Mouse (Mus musculus) urinary bladder, postnatal 4 days (tissue): ENCODE data around the gene Psmb7.
A peak's percentile ranks its signal among the peaks of the same experiment; 100 is the strongest.

Experiments
- DNase-seq, 2 experiments: peaks; one replicate each; pipeline ENCODE4 v3.0.0; 2021 to 2022; ENCODE audit warnings: low spot score in 2 of 2

Psmb7 gene

GRCm38 (mm10) chr2:38591751-38592459 is 52.0 kb downstream of the Psmb7 start:
- no peak for DNase-seq

GRCm38 (mm10) chr2:38586733-38587132 is 57.2 kb downstream of the Psmb7 start:
- no peak for DNase-seq

- DNase-seq, result no peak
Measured at GRCm38 (mm10) chr2:38585379-38585736, 58.5 kb downstream of the Psmb7 start.

DNA sequence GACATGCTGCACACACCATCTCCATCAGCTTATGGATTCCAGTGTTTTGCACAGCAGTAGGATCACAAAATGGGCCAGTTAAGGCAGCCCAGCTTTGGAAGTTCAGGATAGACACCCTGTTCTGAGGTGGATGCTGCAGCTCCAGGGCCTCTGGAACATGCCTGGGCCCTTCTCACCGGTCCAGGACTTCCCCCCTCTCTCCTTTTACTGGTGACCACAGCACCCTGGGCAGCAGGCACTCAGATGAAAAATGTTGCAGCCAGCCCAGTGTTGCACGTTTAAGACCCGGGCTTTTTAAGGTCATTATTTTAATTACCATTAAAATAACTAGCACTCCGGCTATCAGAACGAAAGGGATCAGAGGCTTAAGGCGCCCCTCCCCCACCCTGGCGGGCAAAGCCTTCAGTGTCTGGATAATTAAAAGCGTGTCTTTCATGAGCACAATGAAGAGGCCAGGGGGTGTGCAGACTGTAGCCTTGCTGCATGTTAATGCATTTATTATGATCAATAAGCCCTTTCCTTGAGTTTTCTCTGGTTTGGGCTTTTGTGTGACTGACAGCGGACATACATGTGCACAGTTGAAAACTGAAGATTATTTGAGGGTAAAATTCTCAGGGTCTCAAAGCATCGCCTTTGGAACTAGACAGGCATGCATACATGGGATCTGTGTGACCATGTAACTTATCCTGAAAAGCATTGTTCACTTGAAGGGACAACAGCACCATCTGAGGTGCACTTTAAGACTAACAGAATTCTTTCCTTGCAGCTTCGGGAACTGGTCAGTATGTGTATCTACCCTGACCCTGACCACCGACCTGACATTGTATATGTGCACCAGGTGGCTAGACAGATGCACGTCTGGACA is 59.1 kb downstream of the Psmb7 start:
- no peak for DNase-seq

DNA sequence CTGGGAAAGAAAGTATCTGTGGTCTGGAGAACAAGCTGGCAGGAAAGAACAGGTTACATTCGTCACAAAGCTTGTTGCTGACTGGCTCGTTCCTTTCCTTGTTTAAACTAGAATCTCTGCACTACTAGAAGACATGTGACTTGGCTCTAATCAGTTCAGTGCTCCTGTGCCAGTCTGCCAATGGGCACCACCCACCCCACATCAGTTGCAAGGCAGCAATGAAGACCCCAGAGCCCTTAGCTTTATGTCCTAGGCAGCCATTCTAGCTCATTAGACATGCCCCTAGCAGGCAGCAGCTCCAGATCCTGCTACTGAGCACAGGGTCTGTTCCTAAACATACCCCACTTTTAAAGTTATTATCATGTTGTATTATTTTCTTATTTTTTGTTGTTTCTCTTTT is 59.9 kb downstream of the Psmb7 start:
- DNase-seq, result no peak

- DNase-seq, result no peak
Measured at GRCm38 (mm10) chr2:38579528-38579927, 64.4 kb downstream of the Psmb7 start.

DNA sequence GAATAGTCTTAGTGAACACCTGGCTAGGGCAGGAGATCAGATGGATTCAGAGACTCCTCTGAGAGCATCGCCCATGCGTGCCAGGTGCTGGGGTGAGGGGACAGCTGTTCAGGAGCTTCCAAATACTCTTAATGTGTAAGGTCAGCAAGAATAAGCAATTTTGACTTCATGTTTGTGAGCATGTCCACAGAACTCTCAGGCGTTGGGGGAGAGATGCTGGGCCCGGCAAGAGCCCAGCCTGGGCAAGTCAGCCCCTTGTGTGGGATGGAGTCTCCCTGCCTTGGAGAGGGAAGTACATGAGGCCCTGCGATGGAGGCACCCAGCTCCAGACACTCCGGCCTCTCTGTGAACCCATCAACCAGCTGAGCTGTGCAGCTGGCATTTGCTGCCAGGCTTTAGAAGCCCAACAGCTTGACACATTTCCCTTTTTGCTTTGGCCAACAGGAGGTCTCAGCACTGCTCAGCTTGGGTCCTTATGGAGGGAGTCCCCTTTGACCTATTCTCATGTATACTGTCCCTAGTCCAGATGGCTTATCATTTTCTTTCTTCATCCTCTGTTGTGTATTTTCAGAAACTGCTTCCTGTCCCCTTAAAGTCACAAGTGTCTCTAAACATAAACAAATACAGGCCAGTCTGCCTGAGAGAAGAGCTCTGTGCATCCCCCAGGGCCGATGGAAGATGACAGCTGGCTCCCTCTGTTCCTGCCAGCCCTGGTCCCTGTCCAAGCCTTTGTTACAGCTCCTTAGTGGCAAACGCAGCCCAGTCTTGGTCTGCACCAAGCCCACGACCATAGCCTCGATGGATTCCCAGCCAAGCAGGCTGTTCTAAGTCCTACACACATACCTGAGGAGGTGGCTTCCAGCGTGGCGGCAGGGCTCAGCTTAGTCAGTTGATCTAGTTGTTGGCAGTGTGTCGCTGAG is 65.0 kb downstream of the Psmb7 start:
- DNase-seq, result peak in 1 of 2 experiments; percentile 56

GRCm38 (mm10) chr2:38574697-38575096 is 69.2 kb downstream of the Psmb7 start:
- DNase-seq, result no peak

DNA sequence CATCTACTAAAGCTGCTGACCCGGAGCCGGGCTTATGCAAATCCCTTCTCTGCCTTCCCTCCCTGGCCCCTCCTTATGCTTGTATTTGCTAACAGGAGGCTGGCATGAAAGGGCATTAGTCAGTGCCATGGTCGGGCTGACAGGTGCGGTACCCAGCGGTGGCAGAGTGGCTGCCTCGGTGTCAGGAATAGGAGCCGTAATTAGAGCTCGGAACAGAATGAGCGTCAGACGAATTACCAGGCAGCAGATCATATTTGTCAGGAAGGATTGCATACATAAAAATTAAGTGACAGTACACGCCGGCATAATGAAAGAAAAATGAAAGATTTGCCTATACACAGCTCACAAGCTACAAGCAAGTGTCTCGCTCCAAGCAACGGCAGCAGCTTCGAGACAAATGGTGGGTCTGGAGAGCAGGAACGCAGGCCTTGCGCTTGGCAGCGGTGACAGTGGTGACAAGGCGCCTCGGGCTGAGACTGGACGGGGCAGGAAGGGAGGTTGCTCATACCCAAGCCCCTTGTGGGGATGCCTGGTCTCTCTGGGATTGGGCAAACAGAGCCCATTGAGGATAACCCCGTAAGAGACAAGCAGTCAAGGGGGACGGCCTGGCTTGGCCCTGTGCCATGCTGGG is 71.8 kb downstream of the Psmb7 start:
- DNase-seq, result no peak

- no peak for DNase-seq
Measured at GRCm38 (mm10) chr2:38562596-38562995, 81.3 kb downstream of the Psmb7 start.

DNA sequence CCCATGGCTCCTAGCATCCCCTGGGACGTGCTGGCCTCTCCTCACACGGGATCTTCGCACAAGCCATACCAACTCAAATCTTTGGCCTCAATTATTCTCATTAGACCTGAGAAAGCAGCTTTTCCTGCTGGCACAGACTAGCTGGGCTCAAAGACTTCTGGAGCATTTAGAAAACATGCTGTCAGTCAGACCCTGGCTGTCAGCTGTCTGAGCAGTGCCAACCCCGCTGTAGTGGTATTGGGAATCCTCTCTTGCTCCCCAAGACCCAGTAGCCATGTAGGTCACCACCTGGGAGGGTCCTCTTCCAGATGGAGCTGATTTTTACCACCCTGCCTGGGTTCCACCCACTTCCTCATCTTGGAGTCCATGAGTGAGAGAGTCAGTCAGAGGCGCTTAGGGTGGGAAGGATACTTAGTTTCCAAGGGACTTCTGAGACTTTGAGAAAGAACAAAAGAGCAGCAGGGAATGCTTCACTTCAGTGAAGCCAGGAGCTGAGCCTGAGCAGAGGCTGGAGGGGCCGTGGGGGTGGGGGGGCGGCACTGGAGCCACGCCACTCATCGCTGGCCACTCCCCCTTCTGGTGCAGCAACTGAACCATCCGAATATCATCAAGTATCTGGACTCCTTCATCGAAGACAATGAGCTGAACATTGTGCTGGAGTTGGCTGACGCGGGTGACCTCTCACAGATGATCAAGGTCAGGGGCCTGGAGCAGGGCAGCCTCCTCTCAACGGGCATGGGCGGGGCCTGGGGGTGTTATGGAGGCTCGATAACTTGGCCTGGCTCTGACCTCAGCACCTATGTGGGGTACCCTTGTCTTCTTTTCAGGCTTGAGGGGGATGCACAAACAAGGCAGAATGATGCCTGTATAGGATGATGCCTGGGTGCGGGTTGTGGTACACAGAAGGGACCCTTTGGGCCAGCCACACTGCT is 83.3 kb downstream of the Psmb7 start:
- no peak for DNase-seq

GRCm38 (mm10) chr2:38556721-38557120 is 87.2 kb downstream of the Psmb7 start:
- no peak for DNase-seq

GRCm38 (mm10) chr2:38555659-38556058 is 88.2 kb downstream of the Psmb7 start:
- DNase-seq, result no peak

- DNase-seq, result no peak
Measured at GRCm38 (mm10) chr2:38554226-38554995, 89.5 kb downstream of the Psmb7 start.

- no peak for DNase-seq
Measured at GRCm38 (mm10) chr2:38552004-38552443, 91.9 kb downstream of the Psmb7 start.

- DNase-seq, result no peak
Measured at GRCm38 (mm10) chr2:38547793-38548517, 95.9 kb downstream of the Psmb7 start.

- DNase-seq, result no peak
Measured at GRCm38 (mm10) chr2:38546748-38547147, 97.1 kb downstream of the Psmb7 start.

- peak in 1 of 2 experiments; percentile 64 for DNase-seq
Measured at GRCm38 (mm10) chr2:38546222-38546621, 97.7 kb downstream of the Psmb7 start.

DNA sequence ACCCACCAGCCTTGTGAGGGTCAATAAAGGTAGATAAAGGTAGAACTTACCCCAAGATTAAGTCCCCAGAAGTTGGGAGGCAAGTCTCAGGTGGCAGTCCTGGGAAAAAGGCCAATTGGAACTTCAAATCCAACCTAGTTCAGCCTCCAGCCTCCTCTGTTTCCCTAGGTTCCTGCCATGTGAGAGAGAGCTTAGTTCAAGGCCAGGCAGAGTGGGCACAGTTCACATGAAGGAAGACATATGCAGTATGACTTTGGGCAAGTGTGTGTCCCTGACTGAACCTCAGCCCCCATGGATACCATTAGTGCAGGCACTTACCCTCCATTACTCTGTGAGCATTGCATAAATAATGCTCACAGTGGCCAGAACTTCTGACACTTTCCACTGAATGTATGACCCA is 98.2 kb downstream of the Psmb7 start:
- DNase-seq, result no peak
